Mouse (Mus musculus) stomach, embryonic 16.5 days (tissue): ENCODE results near the gene Sbk3. TPM values are rescaled to one million over a fixed set of nuclear protein-coding genes. Genes with fewer than 3 reads are reported as not detected.

Source experiments
- ATAC-seq: fragments of 200-750 bp; cut with Nextera tagmentation; 2 replicates; pipeline ENCODE4 v1.8.0; 2017; ENCODE audit warnings: moderate number of reproducible peaks, moderate TSS enrichment; ENCODE audit not compliant: insufficient read depth, low FRiP score
- H3K27ac ChIP-seq: fragments of 300-500 bp; sonication (generic); 2 replicates; pipeline ENCODE4 v1.5.1; 2014; ENCODE audit warnings: low read length
- H3K27me3 ChIP-seq: fragments of 300-500 bp; sonication (generic); 2 replicates; pipeline ENCODE4 v1.6.1; 2014; ENCODE audit warnings: low read length, control low read depth, mixed read lengths; ENCODE audit not compliant: control insufficient read depth, insufficient read depth
- H3K36me3 ChIP-seq: fragments of 300-500 bp; sonication (generic); 2 replicates; pipeline ENCODE4 v1.6.1; 2014; ENCODE audit warnings: low read length; ENCODE audit not compliant: control insufficient read depth, insufficient read depth
- H3K4me1 ChIP-seq: fragments of 300-500 bp; sonication (generic); 2 replicates; pipeline ENCODE4 v1.6.1; 2014; ENCODE audit warnings: low read length, control low read depth, mixed read lengths; ENCODE audit not compliant: control insufficient read depth, insufficient read depth
- H3K4me2 ChIP-seq: fragments of 300-500 bp; sonication (generic); 2 replicates; pipeline ENCODE4 v1.6.1; 2014; ENCODE audit warnings: low read depth, low read length, mixed read lengths
- H3K4me3 ChIP-seq: fragments of 300-500 bp; sonication (generic); replicated peaks from 2 replicates; pipeline ENCODE4 v1.5.1; 2014; ENCODE audit warnings: mild to moderate bottlenecking, low read length
- H3K9ac ChIP-seq: fragments of 300-500 bp; sonication (generic); 2 replicates; pipeline ENCODE4 v1.6.1; 2014; ENCODE audit warnings: low read length
- H3K9me3 ChIP-seq: fragments of 300-500 bp; sonication (generic); replicated peaks from 2 replicates; pipeline ENCODE4 v1.6.1; 2016; ENCODE audit warnings: low read length, control low read depth; ENCODE audit not compliant: control insufficient read depth
- WGBS: fragments of 180-500 bp; shearing (Covaris S2); extraction: QIAGEN DNeasy Blood & Tissue Kit; methylation state at CpG from one replicate; pipeline ENCODE4 v1.1.7; 2014; 5-methylcytosine and 5-hydroxymethylcytosine counted together
- polyA plus RNA-seq: library from polyadenylated mRNA; unstranded; fragments of >200 nt; fragmentation: Nextera tagmentation; extraction: Ambion mirVana; gene quantifications from 2 replicates; pipeline ENCODE4 v1.2.1, GENCODE M21; 2015

Sbk3 gene
- polyA plus RNA-seq, 1 experiment from 2014 or later: not detected

DNA sequence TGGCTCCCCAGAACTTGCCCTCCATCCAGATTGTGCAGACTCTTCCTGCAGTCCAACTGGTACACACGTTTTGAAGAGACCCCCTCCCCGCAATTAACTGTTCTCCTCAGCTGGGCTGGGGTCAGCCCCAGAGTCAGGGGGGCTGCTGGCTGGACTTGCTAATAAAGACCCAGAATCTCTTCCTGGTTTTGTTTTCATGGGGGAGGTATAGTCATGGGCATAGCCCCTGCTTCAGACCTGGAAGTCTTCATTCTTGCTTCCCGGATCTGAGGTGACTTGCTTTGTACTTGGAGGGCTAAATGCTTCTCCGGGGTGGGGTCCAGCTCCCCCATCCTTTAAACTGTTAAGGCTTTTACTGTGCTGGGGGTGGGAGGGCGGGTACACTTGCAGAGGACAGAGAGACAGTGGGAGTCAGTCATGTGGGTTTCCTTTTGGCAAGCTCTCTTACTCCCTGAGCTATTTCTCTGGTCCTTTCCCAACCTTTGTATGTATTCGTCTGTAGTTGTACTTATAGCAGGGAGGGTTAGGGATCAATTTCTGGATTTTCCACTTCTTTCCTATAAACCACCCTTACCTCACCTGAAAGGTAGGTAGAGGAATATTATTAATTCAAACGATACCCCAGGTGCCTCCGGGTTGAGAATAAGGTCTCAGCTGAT is 49.0 kb downstream of the Sbk3 start, which contains the start of gene Nat14:
Gene Nat14 (plus strand): TSS at position 205 of the 659 bp plus-strand sequence.
- Histone ChIP-seq H3K36me3 (peaks cover 18% of the 10 kb centered on the region; the same call in 1 of the 2 replicates), H3K27ac (peak within 1 kb of the TSS; percentile 36), H3K9me3 (no peaks in the 10 kb centered on the region), H3K4me1 (peaks cover 44% of the 10 kb centered on the region), H3K4me2 (peak within 1 kb of the TSS; percentile 62), H3K27me3 (no peaks in the 10 kb centered on the region), H3K9ac (peak within 1 kb of the TSS; percentile 58), H3K4me3 (peak within 1 kb of the TSS; percentile 35)
- WGBS: 35% methylated on average over 8 of the region's 8 CpGs
- no peak for ATAC-seq

DNA sequence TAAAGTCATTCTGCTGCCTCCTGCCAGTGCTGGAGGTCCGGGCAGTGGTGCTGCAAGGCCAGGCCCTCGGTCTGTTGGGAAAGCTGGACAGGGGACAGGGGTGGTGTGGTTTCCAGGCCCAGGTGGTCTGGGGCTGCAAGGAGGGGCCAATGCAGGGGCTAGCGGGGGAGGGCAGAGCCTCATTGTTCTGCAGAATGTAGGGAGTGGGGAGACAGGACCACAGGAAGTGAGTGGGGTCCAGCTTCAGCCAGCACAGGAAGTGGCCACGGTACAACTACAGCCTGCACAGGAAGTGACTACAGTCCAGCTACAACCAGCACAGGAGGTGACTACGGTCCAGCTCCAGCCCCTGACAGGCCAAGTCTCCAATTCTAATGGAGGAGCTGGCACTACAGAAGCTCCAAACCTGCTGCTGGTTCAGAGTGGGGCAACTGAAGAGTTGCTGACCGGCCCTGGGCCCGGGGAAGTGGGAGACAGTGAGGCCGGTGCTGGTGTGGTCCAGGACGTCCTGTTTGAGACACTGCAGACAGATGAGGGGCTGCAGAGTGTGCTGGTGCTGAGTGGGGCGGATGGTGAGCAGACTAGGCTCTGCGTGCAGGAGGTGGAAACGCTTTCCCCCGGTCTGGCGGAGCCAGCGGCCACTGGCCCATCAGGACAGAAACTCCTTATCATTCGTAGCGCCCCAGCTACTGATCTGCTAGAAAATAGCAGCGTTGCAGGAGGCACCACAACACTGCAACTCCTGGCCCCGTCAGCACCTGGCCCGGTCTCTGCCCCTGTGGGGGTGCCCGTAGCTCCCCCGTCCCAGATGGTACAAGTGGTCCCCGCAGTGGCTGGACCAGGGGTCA is 49.8 kb downstream of the Sbk3 start:
- no peak overlapping the region; the same call in 1 of the 2 replicates for H3K9ac ChIP-seq
- no peaks in the 10 kb centered on the region for H3K27me3 ChIP-seq
- H3K36me3 ChIP-seq: peaks cover 18% of the 10 kb centered on the region; the same call in 1 of the 2 replicates
- peak overlapping the region; percentile 36; the same call in 1 of the 2 replicates for H3K27ac ChIP-seq
- no peak overlapping the region for H3K4me2 ChIP-seq
- no peaks in the 10 kb centered on the region for H3K9me3 ChIP-seq
- no peak overlapping the region for H3K4me3 ChIP-seq
- H3K4me1 ChIP-seq: peaks cover 42% of the 10 kb centered on the region
- no peak for ATAC-seq
- 65% methylated on average over 23 of the region's 23 CpGs for WGBS

DNA sequence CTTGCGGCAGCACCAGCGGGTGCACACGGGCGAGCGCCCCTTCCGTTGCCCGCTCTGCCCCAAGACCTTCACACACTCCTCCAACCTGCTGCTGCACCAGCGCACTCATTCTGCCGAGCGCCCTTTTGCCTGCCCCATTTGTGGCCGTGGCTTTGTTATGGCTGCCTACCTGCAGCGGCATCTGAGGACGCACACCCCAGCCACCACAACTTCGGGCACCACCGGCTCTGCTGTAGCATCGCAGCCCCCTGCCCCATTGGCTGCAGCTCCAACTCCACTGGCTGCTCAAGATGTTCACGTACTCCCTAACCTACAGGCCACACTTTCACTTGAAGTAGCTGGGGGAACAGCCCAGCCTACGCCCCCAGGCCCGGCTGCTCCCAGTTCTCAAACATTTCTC is 50.5 kb downstream of the Sbk3 start:
- no peak overlapping the region for H3K9ac ChIP-seq

DNA sequence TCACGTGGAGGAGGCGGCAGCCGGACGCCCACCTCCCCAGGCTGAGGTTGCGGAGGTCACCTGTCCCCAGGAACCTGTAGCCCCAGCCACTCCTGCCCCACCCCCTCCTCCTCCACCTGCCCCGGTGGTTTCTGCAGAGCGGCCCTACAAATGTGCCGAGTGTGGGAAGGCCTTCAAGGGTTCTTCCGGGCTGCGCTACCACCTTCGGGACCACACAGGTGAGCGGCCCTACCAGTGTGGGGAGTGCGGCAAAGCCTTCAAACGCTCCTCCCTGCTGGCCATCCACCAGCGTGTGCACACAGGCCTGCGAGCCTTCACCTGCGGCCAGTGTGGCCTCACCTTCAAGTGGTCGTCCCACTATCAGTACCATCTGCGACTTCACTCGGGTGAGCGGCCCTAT is 51.0 kb downstream of the Sbk3 start:
- 87% methylated on average over 21 of the region's 21 CpGs for WGBS

More for the DNA sequence above, 50.5 kb downstream of the Sbk3 start:
- no peak for ATAC-seq
- H3K9me3 ChIP-seq: no peaks in the 10 kb centered on the region
- no peaks in the 10 kb centered on the region for H3K27me3 ChIP-seq
- no peak overlapping the region for H3K4me2 ChIP-seq
- peaks cover 18% of the 10 kb centered on the region; the same call in 1 of the 2 replicates for H3K36me3 ChIP-seq
- H3K4me3 ChIP-seq: no peak overlapping the region
- peaks cover 40% of the 10 kb centered on the region for H3K4me1 ChIP-seq
- no peak overlapping the region for H3K27ac ChIP-seq
- 89% methylated on average over 19 of the region's 19 CpGs for WGBS

GRCm38 (mm10) chr7:4919096-4919495 is 51.9 kb downstream of the Sbk3 start:
- no peaks in the 10 kb centered on the region for H3K27me3 ChIP-seq
- no peak overlapping the region for H3K4me3 ChIP-seq
- 83% methylated on average over 19 of the region's 21 CpGs for WGBS
- H3K9ac ChIP-seq: no peak overlapping the region
- H3K36me3 ChIP-seq: peaks cover 18% of the 10 kb centered on the region; the same call in 1 of the 2 replicates
- H3K27ac ChIP-seq: no peak overlapping the region
- peaks cover 30% of the 10 kb centered on the region for H3K4me1 ChIP-seq
- H3K4me2 ChIP-seq: no peak overlapping the region
- ATAC-seq: no peak
- no peaks in the 10 kb centered on the region for H3K9me3 ChIP-seq

More for the DNA sequence above, 51.0 kb downstream of the Sbk3 start:
- Histone ChIP-seq H3K27ac (no peak overlapping the region), H3K4me2 (no peak overlapping the region), H3K4me1 (peaks cover 36% of the 10 kb centered on the region), H3K36me3 (peaks cover 18% of the 10 kb centered on the region; the same call in 1 of the 2 replicates), H3K4me3 (no peak overlapping the region), H3K27me3 (no peaks in the 10 kb centered on the region), H3K9me3 (no peaks in the 10 kb centered on the region), H3K9ac (no peak overlapping the region)
- no peak for ATAC-seq

DNA sequence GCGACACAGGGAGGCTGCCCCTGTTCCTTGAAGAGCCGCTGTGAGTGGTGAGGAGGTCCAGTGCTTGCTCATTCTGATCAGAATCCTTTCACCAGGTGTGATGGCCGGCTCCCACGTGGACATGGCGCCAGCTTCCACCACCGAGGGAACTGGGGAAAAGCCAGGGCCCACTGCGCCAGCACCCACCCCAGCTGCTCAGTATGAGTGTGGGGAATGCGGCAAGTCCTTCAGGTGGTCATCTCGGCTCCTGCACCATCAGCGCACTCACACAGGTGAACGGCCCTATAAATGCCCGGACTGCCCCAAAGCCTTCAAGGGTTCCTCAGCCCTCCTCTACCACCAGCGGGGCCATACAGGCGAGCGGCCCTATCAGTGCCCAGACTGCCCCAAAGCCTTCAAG is 52.3 kb downstream of the Sbk3 start:
- Histone ChIP-seq H3K4me3 (no peak overlapping the region), H3K9me3 (no peaks in the 10 kb centered on the region), H3K9ac (no peak overlapping the region), H3K27me3 (no peaks in the 10 kb centered on the region), H3K4me1 (peaks cover 26% of the 10 kb centered on the region), H3K4me2 (no peak overlapping the region), H3K27ac (no peak overlapping the region), H3K36me3 (peaks cover 18% of the 10 kb centered on the region; the same call in 1 of the 2 replicates)
- WGBS: 94% methylated on average over 15 of the region's 15 CpGs
- no peak for ATAC-seq

DNA sequence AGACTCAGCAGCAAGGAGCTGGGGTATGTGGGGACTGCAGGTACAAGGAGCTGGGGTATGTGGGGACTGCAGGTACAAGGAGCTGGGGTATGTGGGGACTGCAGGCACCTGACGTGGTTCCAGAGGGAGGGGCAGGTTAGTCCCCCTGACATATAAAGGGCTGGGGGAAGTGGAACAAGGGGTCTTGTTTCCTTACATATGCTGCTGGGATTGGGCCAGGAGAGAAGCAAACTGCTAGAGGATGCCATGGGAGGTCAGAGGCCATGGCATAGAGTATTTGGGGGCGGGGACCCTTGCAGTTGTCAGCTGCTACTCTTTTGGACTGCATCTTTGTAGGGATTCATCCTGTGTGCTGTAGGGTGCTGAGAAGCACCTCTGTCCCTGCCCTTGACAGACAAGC is 53.5 kb downstream of the Sbk3 start:
- WGBS: 90% methylated on average over 2 of the region's 2 CpGs
- Histone ChIP-seq H3K9me3 (no peaks in the 10 kb centered on the region), H3K27ac (no peak overlapping the region), H3K27me3 (no peaks in the 10 kb centered on the region), H3K4me2 (no peak overlapping the region), H3K36me3 (peaks cover 18% of the 10 kb centered on the region; the same call in 1 of the 2 replicates), H3K9ac (no peak overlapping the region), H3K4me3 (no peak overlapping the region), H3K4me1 (peaks cover 14% of the 10 kb centered on the region)
- no peak for ATAC-seq

DNA sequence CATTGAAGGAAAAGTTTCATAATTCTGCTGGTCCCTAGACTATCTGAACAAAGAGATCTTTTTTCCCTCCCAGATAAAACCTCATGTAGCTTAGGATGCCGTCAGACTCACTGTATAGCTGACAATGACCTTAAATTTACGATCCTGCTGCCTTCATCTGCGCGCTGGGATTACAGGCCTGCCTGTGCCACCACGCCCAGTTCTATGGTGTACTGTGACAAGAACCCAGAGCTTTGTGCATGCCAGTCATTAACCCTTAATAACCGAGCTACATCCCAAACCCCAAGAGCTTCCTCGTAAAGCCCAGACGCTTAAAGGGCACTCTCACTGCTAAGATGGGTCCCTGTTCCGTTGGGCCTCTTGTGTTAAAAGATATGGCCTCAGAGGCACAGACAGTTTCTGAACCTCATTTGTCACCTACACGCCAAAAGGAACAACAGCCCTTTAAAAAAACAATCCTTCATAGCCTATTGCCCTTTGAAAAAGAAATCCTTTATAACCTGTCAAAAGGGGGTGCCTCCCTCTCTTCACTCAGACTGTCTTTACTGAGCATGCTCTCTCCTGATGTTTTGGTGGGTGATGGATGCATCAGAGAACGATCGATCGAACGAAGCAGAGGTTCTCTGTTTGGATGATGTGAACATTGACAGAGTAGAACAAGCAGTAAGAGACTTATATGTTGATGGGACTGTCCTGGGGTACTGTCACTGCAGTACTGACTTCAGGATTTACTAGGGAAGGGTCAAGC is 55.1 kb downstream of the Sbk3 start:
- H3K27me3 ChIP-seq: no peaks in the 10 kb centered on the region
- no peaks in the 10 kb centered on the region for H3K9me3 ChIP-seq
- peak overlapping the region; percentile 93 for H3K9ac ChIP-seq
- peak; percentile 35; the same call in 1 of the 2 replicates for ATAC-seq
- H3K27ac ChIP-seq: peak overlapping the region; percentile 95
- H3K36me3 ChIP-seq: peaks cover 17% of the 10 kb centered on the region; the same call in 1 of the 2 replicates
- H3K4me1 ChIP-seq: peaks cover 9% of the 10 kb centered on the region
- peak overlapping the region; percentile 58 for H3K4me3 ChIP-seq
- WGBS: 9% methylated on average over 14 of the region's 14 CpGs
- peak overlapping the region; percentile 72 for H3K4me2 ChIP-seq
